Mouse (Mus musculus): ENCODE results near the gene Lrrfip2. TPM values are rescaled to one million over a fixed set of nuclear protein-coding genes. Genes with fewer than 3 reads are reported as not detected.

Lrrfip2 gene
- polyA plus RNA-seq, 1 experiment from 2014 or later = 42.1 TPM

GRCm38 (mm10) chr9:111245546-111245945 lies 128.2 kb downstream of the Lrrfip2 start:
- no peak overlapping the region for H3K4me3 ChIP-seq (ENCODE audit: low read length)
- 85% methylated on average over 6 of the region's 6 CpGs for WGBS

GRCm38 (mm10) chr9:111247682-111248246 lies 130.4 kb downstream of the Lrrfip2 start:
- Histone ChIP-seq H3K27ac (ENCODE audit: low read length) (no peak overlapping the region), H3K27me3 (ENCODE audit: control insufficient read depth, insufficient read depth, low read depth, low read length) (no peaks in the 10 kb centered on the region), H3K9me3 (ENCODE audit: control insufficient read depth, low read length) (no peaks in the 10 kb centered on the region), H3K9ac (ENCODE audit: low read length) (no peak overlapping the region), H3K4me1 (replicated peaks; ENCODE audit: control insufficient read depth, insufficient read depth, low read length) (no peaks in the 10 kb centered on the region), H3K4me2 (ENCODE audit: low read depth, low read length) (no peak overlapping the region), H3K36me3 (ENCODE audit: control insufficient read depth, insufficient read depth, low read length) (peaks cover 24% of the 10 kb centered on the region), H3K4me3 (ENCODE audit: low read length) (no peak overlapping the region)
- ATAC-seq (ENCODE audit: low read depth) = no peak
- WGBS = 76% methylated on average over 3 of the region's 3 CpGs

More at GRCm38 (mm10) chr9:111245546-111245945, 128.2 kb downstream of the Lrrfip2 start:
- no peak overlapping the region for H3K27ac ChIP-seq (ENCODE audit: low read length)
- H3K9ac ChIP-seq (ENCODE audit: low read length) = no peak overlapping the region
- H3K4me2 ChIP-seq (ENCODE audit: low read depth, low read length) = no peak overlapping the region
- no peaks in the 10 kb centered on the region for H3K27me3 ChIP-seq (ENCODE audit: control insufficient read depth, insufficient read depth, low read depth, low read length)
- peaks cover 22% of the 10 kb centered on the region for H3K36me3 ChIP-seq (ENCODE audit: control insufficient read depth, insufficient read depth, low read length)
- no peak for ATAC-seq (ENCODE audit: low read depth)
- no peaks in the 10 kb centered on the region for H3K4me1 ChIP-seq (replicated peaks; ENCODE audit: control insufficient read depth, insufficient read depth, low read length)
- no peaks in the 10 kb centered on the region for H3K9me3 ChIP-seq (ENCODE audit: control insufficient read depth, low read length)

GRCm38 (mm10) chr9:111252161-111252869 lies 134.9 kb downstream of the Lrrfip2 start:
- ATAC-seq (ENCODE audit: low read depth) = no peak
- H3K9ac ChIP-seq (ENCODE audit: low read length) = no peak overlapping the region
- no peaks in the 10 kb centered on the region for H3K4me1 ChIP-seq (replicated peaks; ENCODE audit: control insufficient read depth, insufficient read depth, low read length)
- H3K9me3 ChIP-seq (ENCODE audit: control insufficient read depth, low read length) = no peaks in the 10 kb centered on the region
- no peaks in the 10 kb centered on the region for H3K27me3 ChIP-seq (ENCODE audit: control insufficient read depth, insufficient read depth, low read depth, low read length)
- no peak overlapping the region for H3K4me3 ChIP-seq (ENCODE audit: low read length)
- no peak overlapping the region for H3K4me2 ChIP-seq (ENCODE audit: low read depth, low read length)
- peaks cover 25% of the 10 kb centered on the region for H3K36me3 ChIP-seq (ENCODE audit: control insufficient read depth, insufficient read depth, low read length)
- WGBS = 57% methylated on average over 7 of the region's 7 CpGs
- H3K27ac ChIP-seq (ENCODE audit: low read length) = no peak overlapping the region

- Histone ChIP-seq H3K4me1 (replicated peaks; ENCODE audit: control insufficient read depth, insufficient read depth, low read length) (no peaks in the 10 kb centered on the region), H3K9me3 (ENCODE audit: control insufficient read depth, low read length) (no peaks in the 10 kb centered on the region), H3K36me3 (ENCODE audit: control insufficient read depth, insufficient read depth, low read length) (peaks cover 25% of the 10 kb centered on the region), H3K27me3 (ENCODE audit: control insufficient read depth, insufficient read depth, low read depth, low read length) (no peaks in the 10 kb centered on the region), H3K27ac (ENCODE audit: low read length) (no peak overlapping the region), H3K4me2 (ENCODE audit: low read depth, low read length) (no peak overlapping the region), H3K4me3 (ENCODE audit: low read length) (no peak overlapping the region), H3K9ac (ENCODE audit: low read length) (no peak overlapping the region)
- no peak for ATAC-seq (ENCODE audit: low read depth)
- WGBS = 26% methylated on average over 1 of the region's 1 CpGs
Observed at GRCm38 (mm10) chr9:111260360-111260985, 143.1 kb downstream of the Lrrfip2 start.

GRCm38 (mm10) chr9:111261356-111261755 lies 144.0 kb downstream of the Lrrfip2 start:
- Histone ChIP-seq H3K4me2 (ENCODE audit: low read depth, low read length) (no peak overlapping the region), H3K27ac (ENCODE audit: low read length) (no peak overlapping the region), H3K4me1 (replicated peaks; ENCODE audit: control insufficient read depth, insufficient read depth, low read length) (no peaks in the 10 kb centered on the region), H3K4me3 (ENCODE audit: low read length) (no peak overlapping the region), H3K36me3 (ENCODE audit: control insufficient read depth, insufficient read depth, low read length) (peaks cover 26% of the 10 kb centered on the region), H3K27me3 (ENCODE audit: control insufficient read depth, insufficient read depth, low read depth, low read length) (no peaks in the 10 kb centered on the region), H3K9me3 (ENCODE audit: control insufficient read depth, low read length) (no peaks in the 10 kb centered on the region), H3K9ac (ENCODE audit: low read length) (no peak overlapping the region)
- ATAC-seq (ENCODE audit: low read depth) = no peak
- WGBS = 91% methylated on average over 4 of the region's 4 CpGs

- H3K4me3 ChIP-seq (ENCODE audit: low read length) = no peak overlapping the region
- no peak overlapping the region for H3K27ac ChIP-seq (ENCODE audit: low read length)
- peaks cover 10% of the 10 kb centered on the region for H3K4me1 ChIP-seq (replicated peaks; ENCODE audit: control insufficient read depth, insufficient read depth, low read length)
- no peaks in the 10 kb centered on the region for H3K27me3 ChIP-seq (ENCODE audit: control insufficient read depth, insufficient read depth, low read depth, low read length)
- peaks cover 11% of the 10 kb centered on the region; the same call in 1 of the 2 replicates for H3K36me3 ChIP-seq (ENCODE audit: control insufficient read depth, insufficient read depth, low read length)
- ATAC-seq (ENCODE audit: low read depth) = no peak
- H3K4me2 ChIP-seq (ENCODE audit: low read depth, low read length) = no peak overlapping the region
- no peaks in the 10 kb centered on the region for H3K9me3 ChIP-seq (ENCODE audit: control insufficient read depth, low read length)
- H3K9ac ChIP-seq (ENCODE audit: low read length) = no peak overlapping the region
- 98% methylated on average over 2 of the region's 2 CpGs for WGBS
Observed at GRCm38 (mm10) chr9:111267998-111268397, 150.6 kb downstream of the Lrrfip2 start.

GRCm38 (mm10) chr9:111270606-111271005 lies 153.2 kb downstream of the Lrrfip2 start:
- Histone ChIP-seq H3K27me3 (ENCODE audit: control insufficient read depth, insufficient read depth, low read depth, low read length) (no peaks in the 10 kb centered on the region), H3K4me2 (ENCODE audit: low read depth, low read length) (peak overlapping the region; percentile 76), H3K9ac (ENCODE audit: low read length) (peak overlapping the region; percentile 93), H3K27ac (ENCODE audit: low read length) (peak overlapping the region; percentile 93), H3K9me3 (ENCODE audit: control insufficient read depth, low read length) (no peaks in the 10 kb centered on the region), H3K4me3 (ENCODE audit: low read length) (peak overlapping the region; percentile 92), H3K36me3 (ENCODE audit: control insufficient read depth, insufficient read depth, low read length) (peaks cover 3% of the 10 kb centered on the region; the same call in 1 of the 2 replicates), H3K4me1 (replicated peaks; ENCODE audit: control insufficient read depth, insufficient read depth, low read length) (peaks cover 30% of the 10 kb centered on the region)
- 7% methylated on average over 5 of the region's 5 CpGs for WGBS
- ATAC-seq (ENCODE audit: low read depth) = no peak

- ATAC-seq (ENCODE audit: low read depth) = peak; percentile 50
- Histone ChIP-seq H3K9me3 (ENCODE audit: control insufficient read depth, low read length) (no peaks in the 10 kb centered on the region), H3K27ac (ENCODE audit: low read length) (peak overlapping the region; percentile 93), H3K9ac (ENCODE audit: low read length) (peak overlapping the region; percentile 93), H3K4me3 (ENCODE audit: low read length) (peak overlapping the region; percentile 92), H3K4me2 (ENCODE audit: low read depth, low read length) (peak overlapping the region; percentile 76), H3K27me3 (ENCODE audit: control insufficient read depth, insufficient read depth, low read depth, low read length) (no peaks in the 10 kb centered on the region), H3K4me1 (replicated peaks; ENCODE audit: control insufficient read depth, insufficient read depth, low read length) (peaks cover 30% of the 10 kb centered on the region), H3K36me3 (ENCODE audit: control insufficient read depth, insufficient read depth, low read length) (peaks cover 3% of the 10 kb centered on the region; the same call in 1 of the 2 replicates)
- WGBS = under 1% methylated on average over 32 of the region's 32 CpGs
Observed at GRCm38 (mm10) chr9:111271056-111271433, 153.7 kb downstream of the Lrrfip2 start.

- H3K27ac ChIP-seq (ENCODE audit: low read length) = peak within 1 kb of the TSS; percentile 98
- no peaks in the 10 kb centered on the region for H3K27me3 ChIP-seq (ENCODE audit: control insufficient read depth, insufficient read depth, low read depth, low read length)
- WGBS = under 1% methylated on average over 63 of the region's 64 CpGs
- peak; percentile 99 for ATAC-seq (ENCODE audit: low read depth)
- H3K36me3 ChIP-seq (ENCODE audit: control insufficient read depth, insufficient read depth, low read length) = peaks cover 3% of the 10 kb centered on the region; the same call in 1 of the 2 replicates
- H3K4me1 ChIP-seq (replicated peaks; ENCODE audit: control insufficient read depth, insufficient read depth, low read length) = peaks cover 33% of the 10 kb centered on the region
- H3K4me2 ChIP-seq (ENCODE audit: low read depth, low read length) = peak within 1 kb of the TSS; percentile 83
- no peaks in the 10 kb centered on the region for H3K9me3 ChIP-seq (ENCODE audit: control insufficient read depth, low read length)
- peak within 1 kb of the TSS; percentile 98 for H3K4me3 ChIP-seq (ENCODE audit: low read length)
- H3K9ac ChIP-seq (ENCODE audit: low read length) = peak within 1 kb of the TSS; percentile 97
Observed at GRCm38 (mm10) chr9:111271434-111272160, 154.2 kb downstream of the Lrrfip2 start, which contains the start of the genes Mlh1 and Epm2aip1. Mlh1 (minus strand) TSS chr9:111271791. Epm2aip1 (plus strand) TSS chr9:111271929.
